In the genomic region with DNA sequence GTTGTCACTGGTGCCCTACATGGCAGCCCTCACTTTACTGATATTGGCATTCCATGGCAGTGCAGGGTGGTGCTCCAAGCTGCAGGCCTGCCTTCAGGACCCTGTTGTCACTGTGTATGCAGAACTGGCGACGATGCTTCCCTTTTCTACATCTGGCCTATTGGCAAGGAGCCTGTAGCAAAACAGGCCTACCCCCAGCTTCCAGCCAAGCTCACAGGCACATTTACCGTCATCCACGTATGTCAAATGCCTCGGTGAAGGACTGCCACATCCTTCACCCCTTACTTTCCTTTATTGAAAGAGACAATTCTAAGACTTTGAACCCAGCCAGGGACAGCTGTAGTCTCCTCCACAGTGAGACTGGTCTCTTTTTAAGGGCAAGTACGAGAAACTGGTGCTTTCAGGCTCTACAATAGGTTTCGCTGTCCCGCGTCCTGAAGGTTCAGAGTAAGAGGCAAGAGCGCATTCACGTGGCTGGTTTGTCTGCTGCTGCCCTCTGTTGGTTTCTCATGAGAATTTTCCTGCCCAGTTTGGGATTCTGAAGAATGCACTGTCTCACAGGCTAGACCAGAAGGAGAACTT, we compare ENCODE assay signal across 8 mouse cellular contexts.
DNase-seq lines count a peak whose midpoint lies in the region; ATAC-seq and TF ChIP-seq lines count a peak whose summit lies in the region.

No protein-coding gene starts in this region.

- DNase-seq in heart, postnatal 25 days (ENCODE audit: low spot score), result no peak
- DNase-seq in cerebellum, adult 2 months, result peak; percentile 45 to 55
- DNase-seq in forebrain, postnatal 0 days, result peak; percentile 86
- peak; percentile 12 for DNase-seq in kidney, adult 11 months
- peak; percentile 52 to 64 for DNase-seq in left cerebral cortex, postnatal 25 days (ENCODE audit: low spot score in 2 of 2)
- DNase-seq in spleen, postnatal 10 days (ENCODE audit: low spot score in 2 of 2), result no peak

- no peaks in the 10 kb centered on the region for H3K9me3 ChIP-seq in heart, embryonic 11.5 days (replicated peaks; ENCODE audit: control insufficient read depth, low read length)
- no peaks in the 10 kb centered on the region for H3K9me3 ChIP-seq in forebrain, postnatal 0 days (ENCODE audit: low read length)
- H3K9me3 ChIP-seq in midbrain, embryonic 16.5 days (replicated peaks; ENCODE audit: control insufficient read depth, low read length, poor library complexity, severe bottlenecking), result no peaks in the 10 kb centered on the region

- intact Hi-C loops in heart, postnatal 25 days (cut with DNase I), result loop anchor here (1.0 to 10.0 kb wide), 4 partner anchors 135 to 378 kb away; no protein-coding TSS in a partner anchor
- intact Hi-C loops in left cerebral cortex, postnatal 25 days (cut with DNase I), result loop anchor here (2.0 to 5.0 kb wide), 3 partner anchors 133 to 377 kb away; no protein-coding TSS in a partner anchor

- no peak for TF ChIP-seq POLR2A in cerebellum, adult 2 months (IDR thresholded peaks at IDR 0.05; ENCODE audit: borderline replicate concordance, insufficient read depth, low read length)

- no peaks in the 10 kb centered on the region for H3K4me1 ChIP-seq in heart, embryonic 11.5 days (ENCODE audit: control insufficient read depth, insufficient read depth, low read length)
- no peaks in the 10 kb centered on the region for H3K4me1 ChIP-seq in cerebellum, adult 2 months (ENCODE audit: control insufficient read depth, insufficient read depth, low read length)
- H3K4me1 ChIP-seq in forebrain, postnatal 0 days (ENCODE audit: insufficient read depth), result no peaks in the 10 kb centered on the region
- 0 out of 2 replicates have a peak, but pooled peaks cover 3% of the 10 kb centered on the region for H3K4me1 ChIP-seq in midbrain, embryonic 16.5 days (ENCODE audit: control insufficient read depth, insufficient read depth, low read length)

- TF ChIP-seq CTCF in cerebellum, adult 2 months (IDR thresholded peaks at IDR 0.05; ENCODE audit: borderline replicate concordance, insufficient read depth, low read depth, low read length), result peak; percentile 78
- peak; percentile 87 for TF ChIP-seq CTCF in forebrain, postnatal 0 days (IDR thresholded peaks at IDR 0.05; ENCODE audit: low read depth)

- no peak overlapping the region for H3K9ac ChIP-seq in heart, embryonic 11.5 days (ENCODE audit: low read depth, low read length)
- H3K9ac ChIP-seq in forebrain, postnatal 0 days, result no peak overlapping the region; the same call in 1 of the 2 replicates
- no peak overlapping the region for H3K9ac ChIP-seq in midbrain, embryonic 16.5 days (ENCODE audit: low read depth, low read length)

- no peak overlapping the region for H3K27ac ChIP-seq in heart, embryonic 11.5 days (ENCODE audit: low read depth, low read length)
- H3K27ac ChIP-seq in cerebellum, adult 2 months (ENCODE audit: insufficient read depth, low read length), result no peak overlapping the region
- H3K27ac ChIP-seq in forebrain, postnatal 0 days (ENCODE audit: low read depth, low read length), result no peak overlapping the region
- H3K27ac ChIP-seq in midbrain, embryonic 16.5 days (ENCODE audit: low read length), result no peak overlapping the region

- no peaks in the 10 kb centered on the region for H3K36me3 ChIP-seq in heart, embryonic 11.5 days (ENCODE audit: control insufficient read depth, insufficient read depth, low read length)
- no peaks in the 10 kb centered on the region; the same call in 1 of the 2 replicates for H3K36me3 ChIP-seq in forebrain, postnatal 0 days (ENCODE audit: insufficient read depth)
- H3K36me3 ChIP-seq in midbrain, embryonic 16.5 days (ENCODE audit: control insufficient read depth, insufficient read depth, low read length), result peaks cover 5% of the 10 kb centered on the region

- no peaks in the 10 kb centered on the region for H3K27me3 ChIP-seq in heart, embryonic 11.5 days (ENCODE audit: control insufficient read depth, insufficient read depth, low read length)
- H3K27me3 ChIP-seq in cerebellum, adult 2 months (ENCODE audit: control insufficient read depth, insufficient read depth, low read length), result no peaks in the 10 kb centered on the region
- H3K27me3 ChIP-seq in forebrain, postnatal 0 days (ENCODE audit: insufficient read depth, low read length), result no peaks in the 10 kb centered on the region
- H3K27me3 ChIP-seq in midbrain, embryonic 16.5 days (ENCODE audit: control insufficient read depth, insufficient read depth, low read depth, low read length), result no peaks in the 10 kb centered on the region

- no peak for ATAC-seq in heart, embryonic 11.5 days (replicated peaks; ENCODE audit: insufficient number of reproducible peaks, low FRiP score, low TSS enrichment)
- peak; percentile 59 for ATAC-seq in forebrain, postnatal 0 days
- ATAC-seq in midbrain, embryonic 16.5 days, result peak; percentile 62

- 16% methylated on average over 11 of the region's 11 CpGs for WGBS in heart, embryonic 11.5 days (ENCODE audit: insufficient replicate concordance)
- WGBS in cerebellum, adult 2 months, result 18% methylated on average over 11 of the region's 11 CpGs
- 5% methylated on average over 11 of the region's 11 CpGs for WGBS in forebrain, postnatal 0 days
- WGBS in midbrain, embryonic 16.5 days, result 8% methylated on average over 11 of the region's 11 CpGs

- peak overlapping the region; percentile 31 for H3K4me2 ChIP-seq in heart, embryonic 11.5 days
- H3K4me2 ChIP-seq in forebrain, postnatal 0 days (ENCODE audit: low read depth), result peak overlapping the region; percentile 36
- H3K4me2 ChIP-seq in midbrain, embryonic 16.5 days (ENCODE audit: low read length), result peak overlapping the region; percentile 19; the same call in 1 of the 2 replicates

- H3K4me3 ChIP-seq in heart, embryonic 11.5 days (ENCODE audit: low read depth, low read length), result no peak overlapping the region
- peak overlapping the region; percentile 45 for H3K4me3 ChIP-seq in cerebellum, adult 2 months (replicated peaks; ENCODE audit: insufficient read depth, low read depth, low read length)
- H3K4me3 ChIP-seq in forebrain, postnatal 0 days (ENCODE audit: low read depth, low read length), result no peak overlapping the region
- no peak overlapping the region for H3K4me3 ChIP-seq in midbrain, embryonic 16.5 days (ENCODE audit: low read depth, low read length)

Comparison
In these comparisons a context has a peak if more than half of its experiments do, and no peak if none do; other contexts are left out.
1. DNase-seq: peak in cerebellum, adult 2 months (2 of 2), forebrain, postnatal 0 days (single experiment), kidney, adult 11 months (single experiment) and left cerebral cortex, postnatal 25 days (2 of 2); none in heart, postnatal 25 days (single experiment) and spleen, postnatal 10 days (0 of 2).
2. Peak in every context shown above with its lines, with median percentiles within 50 percentile points of each other: H3K4me2 ChIP-seq.